Mouse (Mus musculus): ENCODE data around the gene Eif3k.
A peak's percentile ranks its signal among the peaks of the same experiment; 100 is the strongest.

DNA sequence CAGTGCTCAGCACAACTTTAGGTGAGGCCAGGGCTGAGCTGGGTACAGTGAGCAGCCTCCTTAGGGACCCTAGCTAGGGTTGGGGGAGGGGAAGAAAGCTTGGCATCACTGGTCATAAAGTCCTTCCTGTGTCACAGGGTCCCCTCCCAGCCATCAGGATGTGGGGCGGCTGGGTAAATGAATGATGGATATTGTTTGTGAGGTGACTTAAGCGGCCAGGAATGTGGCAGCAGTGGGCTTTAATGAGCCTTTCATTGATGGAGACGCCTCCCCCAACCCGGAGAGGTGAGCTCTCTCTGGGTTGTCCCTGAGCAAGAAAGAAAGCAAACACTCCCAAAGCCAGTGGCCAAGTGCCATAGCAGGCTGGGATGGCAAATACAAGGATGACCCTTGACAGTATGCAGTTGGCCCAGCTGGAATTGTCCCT is 57.8 kb downstream of the Eif3k start:
- no peak for TF ChIP-seq CTCF (IDR thresholded peaks at IDR 0.05; ENCODE audit: low read depth)
- peak; percentile 33; the same call in 1 of the 2 replicates for TF ChIP-seq EP300 (IDR thresholded peaks at IDR 0.05; ENCODE audit: low read depth)

All from liver, postnatal 0 days (tissue).